Mouse (Mus musculus): ENCODE data around the gene Defa35. TPM values are rescaled to one million over a fixed set of nuclear protein-coding genes. Genes with fewer than 3 reads are reported as not detected.
"Not testable (repeated sequence)": the region's sequence is repeated elsewhere in the genome, so short reads cannot be mapped to it uniquely, and the experiment has no call there.

Defa35 gene
- polyA plus RNA-seq (2016; fragmentation: Nextera tagmentation; extraction: Ambion mirVana) = not detected in 2 replicates

- H3K4me3 ChIP-seq; H3K4me1 ChIP-seq; ATAC-seq (ENCODE audit: low FRiP score, low read depth); H3K9ac ChIP-seq; H3K9me3 ChIP-seq; H3K4me2 ChIP-seq (replicated peaks); H3K27me3 ChIP-seq (replicated peaks); H3K36me3 ChIP-seq; H3K27ac ChIP-seq: not testable (repeated sequence)
- WGBS = 84% methylated on average over 1 of the region's 1 CpGs
These were observed at the start of gene Defa35 for GRCm38 (mm10) chr8:21064738-21065137. TSS of gene Defa35 (plus strand) at chr8:21065038.

- H3K4me2 ChIP-seq (replicated peaks); H3K27me3 ChIP-seq (replicated peaks); H3K36me3 ChIP-seq; H3K27ac ChIP-seq; H3K4me3 ChIP-seq; H3K9me3 ChIP-seq; H3K4me1 ChIP-seq; ATAC-seq (ENCODE audit: low FRiP score, low read depth); H3K9ac ChIP-seq: not testable (repeated sequence)
- WGBS = no CpG with 5 or more reads among the region's 1 CpGs
These were observed 39.6 kb upstream of the Defa35 start, which contains the start of gene Defa21 for GRCm38 (mm10) chr8:21025245-21025644. TSS of gene Defa21 (plus strand) at chr8:21025545.

GRCm38 (mm10) chr8:21054747-21055146 is 10.1 kb upstream of the Defa35 start, which contains the start of gene Defa23:
TSS of gene Defa23 (plus strand) at chr8:21055047.
- WGBS = no CpG with 5 or more reads among the region's 1 CpGs
- not testable (repeated sequence) for H3K4me2 ChIP-seq (replicated peaks); H3K27me3 ChIP-seq (replicated peaks); H3K9ac ChIP-seq; H3K4me3 ChIP-seq; H3K9me3 ChIP-seq; H3K36me3 ChIP-seq; H3K4me1 ChIP-seq; H3K27ac ChIP-seq; ATAC-seq (ENCODE audit: low FRiP score, low read depth)

- H3K4me2 ChIP-seq (replicated peaks); H3K27ac ChIP-seq; ATAC-seq (ENCODE audit: low FRiP score, low read depth); H3K9ac ChIP-seq; H3K36me3 ChIP-seq; H3K4me1 ChIP-seq; H3K4me3 ChIP-seq; H3K27me3 ChIP-seq (replicated peaks); H3K9me3 ChIP-seq: not testable (repeated sequence)
These were observed 19.3 kb downstream of the Defa35 start, which contains the start of gene Defa25 for GRCm38 (mm10) chr8:21084142-21084541. TSS of gene Defa25 (plus strand) at chr8:21084442.

- 49% methylated on average over 4 of the region's 4 CpGs for WGBS
- Histone ChIP-seq H3K4me1 (no peaks in the 10 kb centered on the region), H3K9ac (no peak overlapping the region), H3K27ac (no peak overlapping the region), H3K36me3 (no peaks in the 10 kb centered on the region), H3K27me3 (replicated peaks) (no peaks in the 10 kb centered on the region), H3K4me3 (no peak overlapping the region), H3K9me3 (no peaks in the 10 kb centered on the region), H3K4me2 (replicated peaks) (no peak overlapping the region)
- no peak for ATAC-seq (ENCODE audit: low FRiP score, low read depth)
These were observed 28.3 kb downstream of the Defa35 start for GRCm38 (mm10) chr8:21093106-21093505.

- ATAC-seq (ENCODE audit: low FRiP score, low read depth); H3K9me3 ChIP-seq; H3K4me1 ChIP-seq; H3K27me3 ChIP-seq (replicated peaks); H3K4me2 ChIP-seq (replicated peaks); H3K9ac ChIP-seq; H3K27ac ChIP-seq; H3K36me3 ChIP-seq; H3K4me3 ChIP-seq: not testable (repeated sequence)
- 86% methylated on average over 1 of the region's 2 CpGs for WGBS
These were observed 31.1 kb downstream of the Defa35 start, which contains the start of gene Gm14851 for GRCm38 (mm10) chr8:21095950-21096349. TSS of gene Gm14851 (minus strand) at chr8:21096050.

Other genes with a start within 250 kb of the Defa35 start
- not detected in 2 replicates for gene Defb33, start 172.4 kb upstream of the Defa35 start, polyA plus RNA-seq (2016; fragmentation: Nextera tagmentation; extraction: Ambion mirVana)
- not detected in 2 replicates for gene Gm15056, start 162.4 kb upstream of the Defa35 start, polyA plus RNA-seq (2016; fragmentation: Nextera tagmentation; extraction: Ambion mirVana)
- gene Gm6040, start 143.0 kb upstream of the Defa35 start, polyA plus RNA-seq (2016; fragmentation: Nextera tagmentation; extraction: Ambion mirVana) = not detected in 2 replicates
- not detected in 2 replicates for gene AY761185, start 120.3 kb upstream of the Defa35 start, polyA plus RNA-seq (2016; fragmentation: Nextera tagmentation; extraction: Ambion mirVana)
- not detected in 2 replicates for gene Defa21, start 39.5 kb upstream of the Defa35 start, polyA plus RNA-seq (2016; fragmentation: Nextera tagmentation; extraction: Ambion mirVana)
- not detected in 2 replicates for gene Defa23, start 10.0 kb upstream of the Defa35 start, polyA plus RNA-seq (2016; fragmentation: Nextera tagmentation; extraction: Ambion mirVana)
- gene Defa25, start 19.4 kb downstream of the Defa35 start, polyA plus RNA-seq (2016; fragmentation: Nextera tagmentation; extraction: Ambion mirVana) = not detected in 2 replicates
- not detected in 2 replicates for gene Gm14851, start 31.0 kb downstream of the Defa35 start, polyA plus RNA-seq (2016; fragmentation: Nextera tagmentation; extraction: Ambion mirVana)
- gene Defa30, start 69.6 kb downstream of the Defa35 start, polyA plus RNA-seq (2016; fragmentation: Nextera tagmentation; extraction: Ambion mirVana) = not detected in 2 replicates
- gene Defa22, start 97.2 kb downstream of the Defa35 start, polyA plus RNA-seq (2016; fragmentation: Nextera tagmentation; extraction: Ambion mirVana) = not detected in 2 replicates
- gene Defa31, start 126.6 kb downstream of the Defa35 start, polyA plus RNA-seq (2016; fragmentation: Nextera tagmentation; extraction: Ambion mirVana) = not detected in 2 replicates
- not detected in 2 replicates for gene Gm15293, start 136.5 kb downstream of the Defa35 start, polyA plus RNA-seq (2016; fragmentation: Nextera tagmentation; extraction: Ambion mirVana)
- not detected in 2 replicates for gene Gm15292, start 184.7 kb downstream of the Defa35 start, polyA plus RNA-seq (2016; fragmentation: Nextera tagmentation; extraction: Ambion mirVana)